Mouse (Mus musculus) lung, postnatal 36 days (tissue): Measurements from ENCODE around the gene Gm26727.
"Not testable (repeated sequence)": the region's sequence is repeated elsewhere in the genome, so short reads cannot be mapped to it uniquely, and the experiment has no call there.

Source experiments
- DNase-seq: peaks from one replicate; pipeline ENCODE4 v3.0.0; 2022; ENCODE audit warnings: mixed read lengths

The Gm26727 gene

DNA sequence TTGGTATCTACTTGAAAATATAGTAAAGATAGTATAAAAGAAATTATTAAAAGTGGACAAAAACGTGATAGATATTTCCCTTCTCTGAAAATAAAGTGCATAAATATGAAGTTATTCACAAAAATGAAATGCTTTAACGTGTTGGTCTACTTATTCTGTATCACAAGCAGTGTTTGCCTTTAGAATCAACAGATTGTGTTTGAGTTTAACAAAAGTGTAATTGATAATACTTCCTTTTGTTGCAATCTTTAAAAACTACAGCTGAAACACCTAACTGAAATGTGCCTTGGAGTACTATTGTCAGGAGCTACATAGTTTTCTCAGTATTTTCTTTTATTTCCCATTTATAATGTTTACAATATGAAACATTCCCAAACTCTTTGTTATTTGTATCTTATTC, at the start of gene Gm26727:
TSS of gene Gm26727 (minus strand) at position 101 of the 400 bp plus-strand sequence.
- DNase-seq: no peak

DNA sequence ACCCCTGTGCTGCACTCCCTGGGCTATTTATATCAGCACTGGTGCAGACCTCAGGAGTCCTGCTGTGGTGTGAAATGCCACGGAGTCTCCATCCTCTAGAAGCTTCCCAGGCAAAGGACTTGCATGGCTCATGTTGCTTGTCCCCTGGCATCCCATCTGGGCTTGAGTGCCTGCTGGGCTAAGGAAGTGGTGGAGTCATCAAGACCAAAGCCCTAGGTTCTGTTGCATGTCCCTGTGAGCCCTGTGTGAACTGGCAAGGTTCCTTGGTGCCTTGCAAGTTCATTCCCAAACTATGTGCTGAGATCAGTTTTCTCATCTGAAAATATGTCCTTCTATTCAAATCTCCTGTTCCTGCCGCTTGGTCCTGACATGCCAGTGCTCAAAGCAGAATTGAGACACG, 48.1 kb upstream of the Gm26727 start:
- DNase-seq: no peak

GRCm38 (mm10) chr2:67477753-67478152, 44.8 kb upstream of the Gm26727 start:
- peak; percentile 63 for DNase-seq

DNA sequence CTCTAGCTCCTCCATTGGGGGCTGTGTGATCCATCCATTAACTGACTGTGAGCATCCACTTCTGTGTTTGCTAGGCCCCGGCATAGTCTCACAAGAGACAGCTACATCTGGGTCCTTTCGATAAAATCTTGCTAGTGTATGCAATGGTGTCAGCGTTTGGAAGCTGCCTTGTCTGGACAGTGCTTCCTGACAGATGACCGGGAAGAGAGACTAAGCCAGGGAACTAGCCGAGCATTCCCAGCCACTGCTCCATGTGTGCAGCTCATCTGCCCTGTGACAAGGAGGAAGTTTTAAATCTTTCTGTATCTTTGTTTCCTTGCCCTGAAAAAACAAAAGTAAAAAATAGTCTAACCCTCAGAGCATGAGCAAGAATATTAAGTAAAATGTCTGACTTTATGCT, 37.0 kb upstream of the Gm26727 start:
- DNase-seq: not testable (repeated sequence)

DNA sequence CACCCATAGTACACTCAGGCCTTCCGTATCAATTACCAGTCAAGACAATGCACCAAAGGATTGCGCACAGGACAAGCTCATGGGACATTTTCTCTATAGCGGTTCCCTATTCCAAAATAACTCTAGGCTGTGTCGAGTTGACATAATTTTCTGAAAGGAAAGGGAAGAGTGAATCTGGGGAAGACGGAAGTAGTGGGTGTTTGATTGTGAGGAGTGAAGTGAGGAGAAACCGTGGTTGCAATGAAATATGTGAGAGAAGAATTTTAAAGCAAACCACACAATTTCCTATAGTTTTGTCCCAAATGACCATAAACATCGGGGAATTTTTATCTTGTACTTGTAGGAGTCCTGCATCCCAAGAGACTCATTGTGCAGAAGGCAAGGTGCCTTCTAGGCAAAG, 34.1 kb upstream of the Gm26727 start:
- no peak for DNase-seq

GRCm38 (mm10) chr2:67460857-67461256, 27.9 kb upstream of the Gm26727 start:
- DNase-seq: no peak

DNA sequence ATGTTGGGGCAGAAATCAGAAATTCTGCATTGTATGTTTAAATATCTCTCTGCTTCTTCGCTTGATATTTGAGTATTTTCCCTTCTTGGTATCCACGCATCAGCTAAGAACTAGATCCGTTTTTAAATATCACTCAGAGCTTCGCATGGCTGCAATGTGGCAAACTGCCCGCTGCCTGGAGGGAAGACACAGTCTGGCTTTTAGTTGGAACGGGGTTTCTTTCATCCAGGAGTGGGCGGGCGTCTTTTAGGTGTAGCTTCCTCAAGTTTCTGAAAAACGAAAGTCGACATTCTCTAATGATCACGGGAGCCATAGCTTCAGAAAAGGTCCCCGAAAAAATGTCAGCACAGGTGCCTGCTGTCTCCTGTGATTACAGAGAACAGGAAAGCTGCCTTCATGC, 14.2 kb upstream of the Gm26727 start:
- no peak for DNase-seq

GRCm38 (mm10) chr2:67446772-67447171, 13.8 kb upstream of the Gm26727 start:
- DNase-seq: no peak

DNA sequence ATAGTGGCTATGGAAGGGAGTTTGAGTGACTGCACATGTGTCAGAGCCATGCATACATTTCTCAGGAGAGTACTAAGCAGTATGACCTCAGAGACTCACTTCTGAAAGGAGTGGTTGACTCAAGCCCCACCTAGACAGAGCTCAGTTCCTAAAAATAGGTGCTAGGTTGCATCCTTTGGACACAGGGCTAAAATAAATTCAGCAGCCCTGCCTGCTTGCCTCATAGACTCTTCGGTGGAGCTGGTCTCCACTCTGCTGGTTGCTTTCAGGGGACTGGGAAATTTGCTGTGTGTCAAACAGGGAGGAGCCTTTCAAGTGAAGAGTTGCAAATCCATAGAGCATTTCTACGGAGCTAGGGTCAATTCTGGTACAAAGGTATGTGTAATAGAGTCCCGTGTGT, 12.8 kb upstream of the Gm26727 start, which contains the start of gene Xirp2:
TSS of gene Xirp2 (plus strand) at position 223 of the 400 bp plus-strand sequence.
- DNase-seq: no peak

DNA sequence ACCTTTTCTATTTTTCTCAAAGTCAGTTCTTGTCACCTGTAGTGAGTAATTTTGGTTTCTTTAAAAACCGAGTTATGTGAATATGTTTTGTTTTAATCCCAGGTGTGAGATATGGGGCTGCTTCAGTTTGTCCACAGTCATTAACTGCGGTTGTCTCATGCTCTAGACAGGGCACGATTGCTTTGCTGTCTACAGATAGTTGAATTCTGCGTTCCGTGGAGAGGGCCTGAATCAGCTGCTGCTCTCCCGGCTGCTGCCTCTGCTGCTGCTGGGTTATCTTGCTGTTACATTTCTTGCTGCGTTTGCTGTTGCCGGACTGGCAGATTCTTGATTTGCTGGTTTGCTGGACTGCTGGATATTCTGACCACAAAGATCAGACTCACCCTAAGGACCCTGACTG, 5.3 kb upstream of the Gm26727 start:
- DNase-seq: no peak

DNA sequence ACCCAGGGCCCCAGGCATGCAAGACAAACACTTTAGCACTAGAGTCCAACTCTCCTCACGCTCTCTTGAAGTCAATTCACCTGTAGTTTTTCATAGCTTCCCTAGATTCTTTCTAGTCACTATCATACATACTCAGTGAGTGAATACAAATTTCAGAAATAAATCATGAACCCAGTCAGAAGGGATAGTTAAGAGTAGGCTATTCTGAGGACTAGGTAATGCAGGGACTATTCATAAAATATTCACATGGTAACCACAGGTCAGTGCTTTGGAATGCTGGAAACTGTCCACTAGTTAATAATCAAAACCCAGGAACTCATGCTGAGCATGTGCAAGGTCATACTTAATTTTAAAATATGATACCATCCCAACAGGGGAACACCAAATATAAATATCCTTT, 10.2 kb downstream of the Gm26727 start:
- no peak for DNase-seq

- no peak for DNase-seq
Measured at GRCm38 (mm10) chr2:67420853-67421252, 12.1 kb downstream of the Gm26727 start.

DNA sequence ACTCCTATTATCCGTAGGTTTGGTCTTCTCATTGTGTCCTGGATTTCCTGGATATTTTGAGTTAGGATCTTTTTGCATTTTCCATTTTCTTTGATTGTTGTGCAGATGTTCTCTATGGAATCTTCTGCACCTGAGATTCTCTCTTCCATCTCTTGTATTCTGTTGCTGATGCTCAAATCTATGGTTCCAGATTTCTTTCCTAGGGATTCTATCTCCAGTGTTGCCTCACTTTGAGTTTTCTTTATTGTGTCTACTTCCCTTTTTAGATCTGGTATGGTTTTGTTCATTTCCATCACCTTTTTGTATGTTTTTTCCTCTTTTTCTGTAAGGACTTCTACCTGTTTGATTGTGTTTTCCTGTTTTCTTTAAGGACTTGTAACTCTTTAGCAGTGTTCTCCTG, 19.6 kb downstream of the Gm26727 start, which contains the start of gene Gm21830:
TSS of gene Gm21830 (plus strand) at position 301 of the 400 bp plus-strand sequence.
- DNase-seq: not testable (repeated sequence)
